Mouse (Mus musculus): ENCODE data around the gene Clec16a.

DNA sequence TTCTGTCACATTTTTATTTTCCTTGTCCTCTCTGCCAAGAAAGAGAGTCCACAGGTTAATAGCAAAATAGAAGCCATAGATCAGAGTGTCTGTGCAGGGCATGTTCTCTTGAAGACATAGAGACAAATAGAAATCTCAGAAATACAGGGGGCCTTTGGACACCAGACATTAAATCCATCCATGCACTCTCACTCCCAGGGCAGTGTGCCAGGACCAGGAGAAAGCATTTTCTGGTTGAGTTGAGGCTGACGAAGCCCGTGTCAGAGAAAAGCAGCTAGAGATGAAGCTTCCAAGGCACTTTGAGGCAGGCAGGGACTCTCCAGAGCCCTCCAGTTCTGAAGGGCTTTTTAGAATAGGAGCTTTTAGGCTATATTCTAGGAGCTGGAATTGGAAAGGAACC lies 171.6 kb downstream of the Clec16a start:
- TF ChIP-seq POLR2A (IDR thresholded peaks at IDR 0.05; ENCODE audit: extremely low read depth, insufficient read depth, low read length): no peak
- TF ChIP-seq CTCF (IDR thresholded peaks at IDR 0.05; ENCODE audit: extremely low read depth, insufficient read depth, low read length): no peak

Measured in cortical plate, adult 2 months (tissue).